Mouse (Mus musculus) olfactory bulb, adult 2 months (tissue): ENCODE data around the gene Trp53.

ENCODE experiments used
- CTCF ChIP-seq: fragments of 200-500 bp; IDR thresholded peaks from 2 replicates; pipeline ENCODE4 v1.5.1; 2012; ENCODE audit warnings: low read depth, mild to moderate bottlenecking, low read length, moderate library complexity; ENCODE audit not compliant: insufficient read depth
- POLR2A ChIP-seq: fragments of 200-500 bp; IDR thresholded peaks from 2 replicates; pipeline ENCODE4 v1.6.1; 2012; ENCODE audit warnings: mild to moderate bottlenecking, low read depth, low read length, moderate library complexity; ENCODE audit not compliant: insufficient read depth

- no peak for TF ChIP-seq POLR2A
- TF ChIP-seq CTCF = no peak
Measured at GRCm38 (mm10) chr11:69584008-69584407, 3.8 kb downstream of the Trp53 start.
